Mouse (Mus musculus) cerebellum, adult 11 months (tissue): ENCODE measurements around the gene Mtor.

Experiments used
- DNase-seq: peaks from one replicate; pipeline ENCODE4 v3.0.0; 2022

Mtor gene

DNA sequence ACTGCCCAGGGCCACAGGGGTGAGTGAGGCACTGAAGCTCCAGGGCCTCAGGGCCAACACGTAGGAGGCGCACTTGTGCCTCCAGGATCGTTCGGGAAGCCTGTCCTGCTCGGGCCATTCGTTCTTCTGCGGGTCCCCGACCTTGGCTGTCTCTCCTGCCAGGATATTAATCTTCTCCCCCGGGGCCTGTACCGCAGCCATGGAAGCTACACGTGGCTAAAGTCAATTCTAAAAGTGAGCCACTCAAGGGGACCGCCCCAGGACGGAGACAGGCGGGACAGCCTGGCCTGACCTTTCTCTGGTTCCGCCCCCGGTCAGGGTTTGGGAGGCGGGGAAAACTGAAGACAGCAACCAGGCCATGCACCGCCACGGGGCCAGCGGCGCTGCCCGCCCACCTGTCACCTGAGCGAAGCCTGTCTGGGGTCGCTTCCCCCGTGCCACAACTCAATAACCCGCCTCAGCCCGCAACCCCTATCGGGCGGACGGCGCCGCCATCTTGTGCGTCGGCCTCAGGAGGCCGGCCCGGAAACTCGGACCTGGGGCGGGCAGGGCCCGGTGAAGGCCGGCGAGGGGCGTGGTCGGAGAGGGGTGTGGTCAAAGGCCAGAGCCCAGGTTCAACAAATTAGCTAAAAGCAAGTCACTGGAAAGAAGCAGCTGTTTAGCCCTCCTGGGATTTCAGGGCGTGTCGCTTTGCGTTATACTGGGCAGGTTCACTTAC lies 4.0 kb upstream of the Mtor start, which contains the start of gene Ubiad1:
Gene Ubiad1, minus strand, starts transcription at position 522 of the 718 bp plus-strand sequence.
- peak; percentile 76 for DNase-seq

DNA sequence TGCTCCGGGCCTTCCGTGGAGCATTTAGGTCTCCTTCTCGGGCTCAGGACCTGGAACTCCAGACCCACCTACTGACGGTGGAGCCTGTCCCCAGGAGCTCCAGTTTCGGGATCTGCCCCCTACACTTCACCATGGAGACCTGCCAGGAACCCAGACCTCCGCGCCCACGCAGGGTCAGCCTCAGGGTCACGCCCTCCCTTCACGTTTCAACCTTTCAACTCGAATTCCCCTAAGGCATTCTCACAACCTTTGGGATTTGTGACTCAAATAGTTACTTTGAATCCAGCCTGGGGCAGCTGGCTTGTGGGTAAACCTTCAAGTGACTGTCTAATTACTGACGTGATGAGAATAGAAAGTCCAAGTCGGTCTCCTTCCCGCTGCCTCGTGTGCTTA lies 438 bp downstream of the Mtor start:
- DNase-seq: peak; percentile 47

DNA sequence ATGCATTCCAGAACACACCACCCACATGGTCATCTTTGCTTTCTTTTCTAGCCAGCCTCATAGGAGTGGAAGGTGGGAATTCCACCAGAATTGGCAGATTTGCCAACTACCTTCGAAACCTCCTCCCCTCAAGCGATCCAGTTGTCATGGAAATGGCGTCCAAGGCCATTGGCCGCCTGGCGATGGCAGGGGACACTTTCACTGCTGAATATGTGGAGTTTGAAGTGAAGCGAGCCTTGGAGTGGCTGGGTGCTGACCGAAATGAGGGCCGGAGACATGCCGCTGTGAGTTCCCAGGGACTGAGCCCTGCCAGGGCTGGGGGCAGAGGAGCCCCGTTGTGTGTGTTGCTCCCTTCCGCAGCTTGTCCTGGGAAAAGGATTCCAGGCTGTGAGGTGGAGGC lies 5.3 kb downstream of the Mtor start:
- no peak for DNase-seq

DNA sequence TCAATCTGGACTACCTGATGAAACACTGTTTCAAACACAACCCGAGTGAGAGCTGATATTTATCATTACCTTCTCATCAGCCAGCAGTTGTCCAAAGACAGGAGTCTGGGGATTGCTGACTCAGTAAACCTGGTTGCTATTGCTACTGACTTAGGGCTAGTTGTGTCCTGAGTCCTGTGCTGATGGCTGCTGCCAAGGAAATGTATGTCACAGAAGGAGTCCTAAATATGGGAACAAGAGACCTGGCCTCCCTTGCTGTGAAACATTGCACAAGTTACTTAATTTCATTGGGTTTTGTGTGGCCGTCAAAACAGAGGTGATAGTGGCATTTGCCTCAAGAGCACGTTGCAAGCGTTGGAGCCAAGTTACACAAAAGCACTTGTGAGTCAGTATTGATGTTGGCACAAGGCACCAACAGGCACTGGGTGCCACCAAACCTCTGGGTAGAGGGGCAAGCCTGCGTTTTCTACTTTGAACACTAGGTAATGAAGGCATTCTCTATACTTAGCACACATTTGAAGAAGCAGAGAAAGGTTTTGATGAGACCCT lies 7.1 kb downstream of the Mtor start:
- no peak for DNase-seq

GRCm38 (mm10) chr4:148460656-148461284 lies 12.4 kb downstream of the Mtor start:
- no peak for DNase-seq

DNA sequence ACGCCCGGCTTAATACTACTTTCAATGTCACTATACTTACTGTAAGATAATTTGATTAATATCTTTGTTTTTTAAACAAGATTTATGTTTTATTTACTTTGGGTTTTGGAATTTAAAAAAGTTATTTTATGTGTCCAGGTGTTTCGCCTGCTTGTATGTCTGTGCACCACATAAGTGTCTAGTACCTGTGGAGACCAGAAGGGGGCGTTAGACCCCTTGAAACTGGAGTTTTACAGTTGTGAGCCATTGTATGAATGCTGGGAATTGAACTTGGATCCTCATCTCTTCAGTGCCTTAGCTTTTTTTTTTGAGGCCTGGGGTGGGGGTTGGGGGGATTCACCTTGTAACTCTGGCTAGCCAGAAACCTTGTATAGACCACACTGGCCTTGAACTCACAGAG lies 13.4 kb downstream of the Mtor start:
- no peak for DNase-seq

DNA sequence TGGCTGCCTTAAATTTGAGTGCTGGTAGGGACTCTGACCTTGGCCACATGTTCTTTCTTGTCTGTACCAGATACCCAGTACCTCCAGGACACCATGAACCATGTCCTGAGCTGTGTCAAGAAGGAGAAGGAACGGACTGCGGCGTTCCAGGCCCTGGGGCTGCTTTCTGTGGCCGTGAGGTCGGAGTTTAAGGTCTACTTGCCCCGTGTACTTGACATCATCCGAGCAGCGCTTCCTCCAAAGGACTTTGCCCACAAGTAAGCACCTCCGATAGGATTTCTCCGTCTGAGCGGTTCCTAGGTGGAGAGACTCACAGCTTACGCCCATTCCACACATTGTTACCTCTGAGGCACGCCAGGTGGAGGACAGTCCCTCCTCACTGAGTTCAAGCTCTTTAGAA lies 14.3 kb downstream of the Mtor start:
- no peak for DNase-seq

DNA sequence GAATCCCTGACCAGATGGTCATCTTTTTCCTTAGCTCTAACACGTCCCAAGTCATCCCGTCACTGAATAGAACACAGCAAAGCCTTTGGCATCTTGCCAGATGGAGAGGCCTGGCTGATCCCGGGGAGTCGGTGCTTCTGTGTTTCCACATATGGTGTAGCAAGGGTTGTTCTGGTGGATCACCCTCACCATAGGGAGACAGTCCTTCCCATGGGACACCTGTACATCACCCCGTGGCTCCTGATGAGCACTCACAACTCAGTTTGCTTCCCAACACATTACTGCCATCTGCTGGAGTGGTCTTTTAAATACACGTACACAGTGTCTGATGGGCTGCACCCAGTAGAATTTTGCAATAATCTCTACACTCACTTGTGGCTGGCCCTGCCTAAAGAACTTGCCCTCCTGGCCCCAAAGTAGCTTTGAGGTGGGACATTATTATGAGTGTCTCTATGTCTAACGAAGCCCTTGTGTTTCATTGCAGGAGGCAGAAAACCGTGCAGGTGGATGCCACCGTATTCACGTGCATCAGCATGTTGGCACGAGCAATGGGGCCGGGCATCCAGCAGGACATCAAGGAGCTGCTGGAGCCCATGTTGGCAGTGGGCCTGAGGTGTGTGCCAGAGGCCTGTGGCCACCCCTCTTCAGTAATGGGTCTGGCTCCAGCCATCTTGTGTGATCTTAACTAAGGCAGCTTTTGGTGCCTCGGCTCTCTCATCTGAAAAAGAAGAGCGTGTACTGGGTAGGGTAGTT lies 15.0 kb downstream of the Mtor start:
- DNase-seq: peak; percentile 39

GRCm38 (mm10) chr4:148464301-148464700 lies 15.9 kb downstream of the Mtor start:
- no peak for DNase-seq

DNA sequence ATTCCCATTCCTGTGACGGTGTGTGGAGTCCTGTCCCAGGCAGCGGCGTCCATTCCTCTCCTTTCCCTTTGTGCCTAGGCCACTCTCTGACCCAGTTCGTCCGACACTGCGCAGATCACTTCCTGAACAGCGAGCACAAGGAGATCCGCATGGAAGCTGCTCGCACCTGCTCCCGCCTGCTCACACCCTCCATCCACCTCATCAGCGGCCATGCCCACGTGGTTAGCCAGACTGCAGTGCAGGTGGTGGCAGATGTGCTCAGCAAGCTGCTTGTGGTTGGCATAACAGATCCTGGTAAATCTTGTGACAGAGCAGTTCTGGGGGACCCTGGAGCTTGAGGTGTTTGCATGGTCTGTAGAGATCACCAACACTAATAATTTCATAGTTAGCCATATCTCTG lies 16.5 kb downstream of the Mtor start:
- DNase-seq: no peak

- DNase-seq: no peak
Measured at GRCm38 (mm10) chr4:148466511-148467079, 18.2 kb downstream of the Mtor start.

DNA sequence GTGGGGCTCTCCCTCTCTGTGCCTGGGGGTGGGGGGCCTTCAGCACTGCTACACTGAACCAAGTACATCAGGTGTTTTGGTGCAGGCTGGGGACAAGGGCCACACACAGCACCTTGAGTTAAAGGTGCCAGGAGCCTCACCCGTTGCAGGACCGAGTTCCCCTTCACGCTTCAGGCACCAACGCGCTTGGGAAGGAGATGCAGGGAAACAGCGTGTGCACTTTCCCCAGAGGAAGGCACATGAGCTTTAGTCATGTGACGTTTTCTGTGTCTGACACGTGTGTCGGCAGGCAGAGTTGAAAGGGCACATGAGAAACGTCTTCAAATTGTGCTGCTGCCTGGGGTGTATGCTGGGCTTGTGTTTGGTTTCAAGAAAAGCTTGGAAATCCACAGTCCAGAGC lies 20.0 kb downstream of the Mtor start:
- no peak for DNase-seq

GRCm38 (mm10) chr4:148469487-148470252 lies 21.3 kb downstream of the Mtor start:
- no peak for DNase-seq

DNA sequence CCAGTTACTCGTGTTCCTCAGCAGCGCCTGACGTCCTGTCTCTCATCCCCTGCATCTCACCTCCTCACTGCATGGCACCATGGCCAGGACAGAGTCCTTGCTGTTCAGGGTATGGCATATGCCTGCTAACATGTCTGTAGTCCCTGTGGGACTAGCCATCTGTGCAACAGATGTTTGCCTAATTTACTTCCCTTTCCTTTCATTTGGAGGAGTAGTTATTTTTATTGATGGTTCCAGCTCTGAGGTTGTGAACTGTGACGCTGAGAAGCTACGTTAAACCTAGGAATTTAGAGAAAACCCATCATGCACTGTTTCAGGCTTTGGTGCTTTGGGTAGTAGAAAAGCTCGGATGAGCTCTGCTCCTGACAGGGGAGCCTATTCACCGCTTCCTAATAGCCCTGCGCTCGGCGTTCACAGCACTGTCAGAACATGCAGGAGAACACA lies 23.0 kb downstream of the Mtor start:
- DNase-seq: no peak

GRCm38 (mm10) chr4:148472436-148473174 lies 24.2 kb downstream of the Mtor start:
- no peak for DNase-seq

GRCm38 (mm10) chr4:148473496-148473895 lies 25.1 kb downstream of the Mtor start:
- no peak for DNase-seq

DNA sequence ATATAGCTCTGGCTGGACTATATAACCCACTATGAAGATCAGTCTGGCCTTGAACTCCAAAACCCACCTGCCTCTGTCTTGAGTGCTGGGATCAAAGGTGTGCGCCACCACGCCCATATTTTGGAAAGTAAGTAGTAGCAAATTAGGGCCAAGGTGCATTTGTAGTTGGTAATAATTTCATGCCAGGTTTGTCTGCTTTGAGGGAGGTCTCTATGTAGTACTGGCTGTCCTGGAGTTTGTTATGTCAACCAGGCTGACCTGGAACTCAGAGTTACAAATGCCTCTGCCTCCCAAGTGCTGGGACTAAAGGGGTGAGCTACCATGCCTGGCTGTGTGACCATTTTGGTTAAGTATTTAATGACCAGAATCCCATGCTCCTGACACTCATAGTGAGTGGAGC lies 31.8 kb downstream of the Mtor start:
- no peak for DNase-seq

DNA sequence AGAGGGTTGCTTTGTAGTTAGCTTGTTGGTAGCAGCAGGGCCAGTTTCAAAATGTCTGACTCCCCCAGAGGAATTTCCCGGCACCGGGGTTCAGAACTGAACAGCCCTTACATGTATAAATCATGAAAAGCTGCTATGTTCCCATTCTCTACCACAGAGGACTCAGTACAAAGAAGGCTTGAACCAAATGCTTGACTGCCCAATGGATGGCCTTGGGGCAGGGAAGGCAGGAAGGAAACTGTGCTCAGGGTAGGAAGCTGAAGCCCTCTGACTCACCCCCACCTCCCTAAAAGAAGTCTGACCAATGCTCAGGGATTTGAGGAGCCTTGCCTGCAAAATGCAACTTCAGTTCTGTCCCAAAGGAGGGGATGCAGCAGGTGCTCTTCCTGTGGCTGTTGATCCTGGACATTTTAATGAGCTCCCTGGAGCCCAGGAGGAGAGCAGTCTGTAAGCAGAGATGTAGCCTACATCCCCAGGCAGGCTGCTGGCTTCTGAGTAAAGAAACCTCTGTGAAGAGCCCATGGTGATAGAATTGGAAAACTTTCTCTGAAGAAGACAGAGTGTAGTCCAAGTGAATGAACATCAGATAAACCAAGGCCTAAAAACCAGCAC lies 33.3 kb downstream of the Mtor start:
- no peak for DNase-seq

- no peak for DNase-seq
Measured at GRCm38 (mm10) chr4:148484511-148484910, 36.1 kb downstream of the Mtor start.

DNA sequence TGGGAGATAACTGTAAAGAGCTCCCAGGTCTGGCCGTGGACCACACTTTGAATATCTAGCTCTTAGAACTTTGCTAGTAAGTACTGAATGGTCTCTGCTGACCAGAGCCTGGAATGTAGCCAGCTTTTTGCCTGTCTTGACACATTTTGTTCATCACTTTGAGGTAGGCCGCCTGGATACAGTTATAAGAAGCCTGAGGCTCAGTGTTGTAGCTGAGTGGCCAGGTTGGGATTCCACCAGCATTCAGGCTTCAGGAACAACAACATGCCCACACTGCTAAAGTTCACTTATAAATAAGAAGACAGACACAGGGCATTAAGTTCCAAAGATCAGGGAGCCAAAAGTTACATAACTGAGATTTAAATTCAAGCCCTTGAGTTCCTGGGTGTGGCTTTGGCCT lies 39.4 kb downstream of the Mtor start:
- DNase-seq: no peak

DNA sequence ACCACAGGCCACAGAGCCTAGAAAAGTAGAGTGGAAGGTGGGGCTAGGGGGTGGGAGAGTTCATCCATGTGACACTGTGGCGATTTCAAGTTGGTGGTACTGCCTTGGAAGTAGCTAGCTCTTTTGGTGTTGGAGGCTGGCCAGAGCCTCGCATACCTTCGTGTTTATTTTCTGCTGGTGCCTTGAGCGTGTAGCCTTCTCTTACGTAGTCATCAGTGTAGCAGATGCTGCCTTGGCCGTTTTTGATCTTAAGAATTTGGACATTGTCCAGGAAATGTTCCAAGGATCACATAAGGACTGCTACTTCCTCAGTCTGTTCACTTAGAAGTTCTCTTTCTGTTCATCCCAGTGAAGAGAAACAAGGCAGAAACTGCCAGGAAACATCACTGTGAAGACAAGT lies 42.1 kb downstream of the Mtor start:
- DNase-seq: no peak
